Mouse (Mus musculus) E14TG2a.4 (cell line): ENCODE results near the gene Sprr2a3.
"Not testable (repeated sequence)": the region's sequence is repeated elsewhere in the genome, so short reads cannot be mapped to it uniquely, and the experiment has no call there.

ENCODE experiments used
- CTCF ChIP-seq: conservative IDR thresholded peaks from 2 replicates; pipeline ENCODE4 v1.5.1; 2014; ENCODE audit warnings: low read length
- NANOG ChIP-seq: IDR thresholded peaks from 2 replicates; pipeline ENCODE4 v1.6.1; 2014; ENCODE audit warnings: borderline replicate concordance, low read length, mixed read lengths

DNA sequence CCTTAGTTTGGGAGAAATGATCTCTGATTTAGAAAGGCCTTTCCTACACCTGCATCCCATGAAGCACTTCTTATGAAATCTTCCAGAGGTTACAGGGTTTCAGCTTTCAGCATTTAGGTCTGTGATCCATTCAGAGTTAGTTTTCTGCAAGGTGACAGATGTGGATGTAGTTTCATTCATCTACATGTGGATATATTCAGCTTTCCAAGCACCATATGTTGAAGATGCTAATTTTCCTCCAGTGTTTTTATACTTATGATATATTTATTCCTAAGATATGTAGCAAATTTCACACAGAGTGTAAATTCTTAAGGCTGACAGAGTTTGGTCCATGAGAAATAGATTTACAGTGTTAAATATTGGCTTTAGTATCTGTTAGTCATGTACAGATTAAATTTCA lies 46.5 kb upstream of the Sprr2a3 start:
- TF ChIP-seq NANOG, CTCF: not testable (repeated sequence)
